Mouse (Mus musculus) cortical plate, adult 2 months (tissue): ENCODE results near the gene B4galt5.

Experiments used
- CTCF ChIP-seq: fragments of 200-500 bp; IDR thresholded peaks from 2 replicates; pipeline ENCODE4 v1.5.1; 2011; ENCODE audit warnings: mild to moderate bottlenecking, control low read depth, low read length; ENCODE audit not compliant: insufficient read depth; ENCODE audit errors: extremely low read depth
- POLR2A ChIP-seq: fragments of 200-500 bp; IDR thresholded peaks from 2 replicates; pipeline ENCODE4 v1.6.1; 2011; ENCODE audit warnings: mild to moderate bottlenecking, low read length, control low read depth; ENCODE audit not compliant: insufficient read depth; ENCODE audit errors: extremely low read depth

DNA sequence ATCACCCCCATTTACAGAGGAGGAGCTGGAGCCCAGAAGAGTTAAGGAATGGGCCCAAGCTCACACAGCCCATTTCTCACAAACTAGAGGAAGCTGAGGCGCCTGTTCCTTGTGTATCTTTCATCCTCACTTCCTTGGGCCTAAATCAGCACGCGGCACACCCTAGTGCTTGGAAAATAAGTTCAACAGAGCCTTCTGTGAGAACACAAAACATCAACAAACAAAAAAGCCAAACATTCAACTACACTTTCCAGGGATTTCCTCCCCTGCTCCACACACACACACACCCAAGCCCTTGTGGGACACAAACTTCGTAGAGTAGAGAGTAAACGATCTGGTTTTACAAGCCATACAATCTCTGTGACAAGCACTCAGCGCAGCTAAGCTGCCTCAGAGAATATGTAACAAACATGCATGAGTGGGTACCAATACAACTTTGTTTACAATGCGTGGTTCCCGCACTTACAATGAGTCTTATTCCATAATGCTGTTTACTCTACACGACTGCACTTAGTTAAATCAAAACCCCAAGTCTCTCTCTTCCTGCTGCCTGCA, 5.7 kb upstream of the B4galt5 start:
- TF ChIP-seq POLR2A (no peak), CTCF (no peak)
